Mouse (Mus musculus): Measurements from ENCODE around the gene Gins2.

- TF ChIP-seq CTCF (IDR thresholded peaks at IDR 0.05 in 2 of 3, conservative IDR thresholded peaks at IDR 0.05 in 1 of 3; ENCODE audit: control insufficient read depth in 1 of 3, insufficient read depth in 1 of 3, low read depth in 2 of 3, low read length in 3 of 3, poor library complexity in 1 of 3, severe bottlenecking in 1 of 3) (no peak), GATA1 (IDR thresholded peaks at IDR 0.05; ENCODE audit: low read depth, low read length) (no peak), CHD2 (IDR thresholded peaks at IDR 0.05; ENCODE audit: low read length) (no peak), POLR2A (IDR thresholded peaks at IDR 0.05; ENCODE audit: control insufficient read depth in 1 of 2, insufficient read depth in 1 of 2, low read depth in 1 of 2, low read length in 2 of 2, poor library complexity in 1 of 2) (no peak)
Measured at GRCm38 (mm10) chr8:120566681-120567080, 22.4 kb downstream of the Gins2 start.
